Mouse (Mus musculus) gastrocnemius, adult 18-20 months (tissue): ENCODE results near the gene Ift122. TPM values are rescaled to one million over a fixed set of nuclear protein-coding genes. Genes with fewer than 3 reads are reported as not detected.
A peak's percentile ranks its signal among the peaks of the same experiment; 100 is the strongest.

ENCODE experiments used
- DNase-seq: peaks from one replicate; pipeline ENCODE4 v3.0.0; 2021; ENCODE audit warnings: low spot score
- total RNA-seq, 2 experiments: library from RNA; stranded (reverse); gene quantifications; 2 replicates each; pipeline ENCODE4 v1.2.3; 2021

The Ift122 gene
- total RNA-seq, 2 experiments from 2014 or later: 3.9 to 4.2 TPM

GRCm38 (mm10) chr6:115924829-115925228 lies 71.6 kb downstream of the Ift122 start:
- DNase-seq: no peak

GRCm38 (mm10) chr6:115926416-115926815 lies 73.1 kb downstream of the Ift122 start:
- no peak for DNase-seq

- no peak for DNase-seq
These were observed 74.3 kb downstream of the Ift122 start for GRCm38 (mm10) chr6:115927292-115928242.

- DNase-seq: no peak
These were observed 76.7 kb downstream of the Ift122 start for GRCm38 (mm10) chr6:115930018-115930417.

- no peak for DNase-seq
These were observed 78.4 kb downstream of the Ift122 start, which contains the start of gene Rho for GRCm38 (mm10) chr6:115931639-115932038. TSS of gene Rho (plus strand) at chr6:115931748.

- DNase-seq: no peak
These were observed 79.1 kb downstream of the Ift122 start for GRCm38 (mm10) chr6:115932391-115932790.

- DNase-seq: no peak
These were observed 82.3 kb downstream of the Ift122 start for GRCm38 (mm10) chr6:115935544-115935943.

GRCm38 (mm10) chr6:115938011-115938410 lies 84.7 kb downstream of the Ift122 start:
- DNase-seq: no peak

- no peak for DNase-seq
These were observed 85.5 kb downstream of the Ift122 start for GRCm38 (mm10) chr6:115938798-115939197.

- no peak for DNase-seq
These were observed 87.3 kb downstream of the Ift122 start for GRCm38 (mm10) chr6:115940603-115941002.

GRCm38 (mm10) chr6:115941128-115941527 lies 87.9 kb downstream of the Ift122 start:
- no peak for DNase-seq

- no peak for DNase-seq
These were observed 90.5 kb downstream of the Ift122 start for GRCm38 (mm10) chr6:115943498-115944427.

- no peak for DNase-seq
These were observed 91.4 kb downstream of the Ift122 start, which contains the start of gene H1foo for GRCm38 (mm10) chr6:115944638-115945037. TSS of gene H1foo (plus strand) at chr6:115944938.

- DNase-seq: no peak
These were observed 92.4 kb downstream of the Ift122 start for GRCm38 (mm10) chr6:115945633-115946032.

GRCm38 (mm10) chr6:115946389-115946788 lies 93.1 kb downstream of the Ift122 start:
- DNase-seq: no peak

- DNase-seq: no peak
These were observed 101.3 kb downstream of the Ift122 start for GRCm38 (mm10) chr6:115954506-115955074.

- no peak for DNase-seq
These were observed 101.9 kb downstream of the Ift122 start for GRCm38 (mm10) chr6:115955169-115955568.

- DNase-seq: no peak
These were observed 102.4 kb downstream of the Ift122 start for GRCm38 (mm10) chr6:115955664-115956063.

GRCm38 (mm10) chr6:115956418-115956921 lies 103.2 kb downstream of the Ift122 start:
- no peak for DNase-seq

- DNase-seq: peak; percentile 65
These were observed 103.8 kb downstream of the Ift122 start for GRCm38 (mm10) chr6:115956922-115957601.

- DNase-seq: no peak
These were observed 104.4 kb downstream of the Ift122 start for GRCm38 (mm10) chr6:115957681-115958080.
